Mouse (Mus musculus) megakaryocyte, adult 5-6 weeks (primary cell): ENCODE results near the gene Erfe. TPM values are rescaled to one million over a fixed set of nuclear protein-coding genes. Genes with fewer than 3 reads are reported as not detected.

ENCODE experiments used
- ATAC-seq: 2 replicates; pipeline ENCODE4 v1.8.0; 2016; ENCODE audit warnings: mild to moderate bottlenecking, inconsistent platforms; ENCODE audit not compliant: poor library complexity, severe bottlenecking
- total RNA-seq, 2 experiments: library from RNA; stranded (forward) in 1 of 2; stranded (reverse) in 1 of 2; fragments of 153-499, 151-499 nt in 1 of 2; fragments of 221-1000, 200-1000 nt in 1 of 2; gene quantifications; 2 replicates each; pipeline versions ENCODE4 v1.2.3 to v1.2.4; 2015 to 2017

The Erfe gene
- total RNA-seq, 2 experiments from 2014 or later, result 0.07 TPM; not detected in 1

- ATAC-seq, result no peak
Measured at GRCm38 (mm10) chr1:91420601-91421065, 54.4 kb downstream of the Erfe start.

Other genes starting within 250 kb of the Erfe start
- 4.9 and 8.7 TPM in 2 replicates for gene Rbm44, start 221.3 kb upstream of the Erfe start, total RNA-seq (2015)
- gene Rbm44, start 221.3 kb upstream of the Erfe start, total RNA-seq (2017), result 4.0 and 10.6 TPM in 2 replicates
- gene Ramp1, start 186.6 kb upstream of the Erfe start, total RNA-seq (2015), result 71.1 and 79.5 TPM in 2 replicates
- 75.2 and 81.4 TPM in 2 replicates for gene Ramp1, start 186.6 kb upstream of the Erfe start, total RNA-seq (2017)
- 94.5 and 117 TPM in 2 replicates for gene Ube2f, start 116.1 kb upstream of the Erfe start, total RNA-seq (2015)
- gene Ube2f, start 116.1 kb upstream of the Erfe start, total RNA-seq (2017), result 59.1 and 63.1 TPM in 2 replicates
- gene Scly, start 68.1 kb upstream of the Erfe start, total RNA-seq (2015), result 10.9 and 12.9 TPM in 2 replicates
- gene Scly, start 68.1 kb upstream of the Erfe start, total RNA-seq (2017), result 15.3 and 16.8 TPM in 2 replicates
- gene Espnl, start 44.4 kb upstream of the Erfe start, total RNA-seq (2015), result not detected in 2 replicates
- not detected in 2 replicates for gene Espnl, start 44.4 kb upstream of the Erfe start, total RNA-seq (2017)
- not detected in 2 replicates for gene Klhl30, start 15.4 kb upstream of the Erfe start, total RNA-seq (2015)
- 0.11 TPM in 1 of 2 replicates, not detected in the other for gene Klhl30, start 15.4 kb upstream of the Erfe start, total RNA-seq (2017)
- 67.5 and 71.0 TPM in 2 replicates for gene Ilkap, start 32.4 kb downstream of the Erfe start, total RNA-seq (2015)
- gene Ilkap, start 32.4 kb downstream of the Erfe start, total RNA-seq (2017), result 90.9 and 102 TPM in 2 replicates
- 31.4 and 37.5 TPM in 2 replicates for gene Hes6, start 47.6 kb downstream of the Erfe start, total RNA-seq (2015)
- gene Hes6, start 47.6 kb downstream of the Erfe start, total RNA-seq (2017), result 29.1 and 30.8 TPM in 2 replicates
- gene Per2, start 92.9 kb downstream of the Erfe start, total RNA-seq (2015), result 1.9 and 3.0 TPM in 2 replicates
- gene Per2, start 92.9 kb downstream of the Erfe start, total RNA-seq (2017), result 1.9 and 2.0 TPM in 2 replicates
- gene Traf3ip1, start 128.2 kb downstream of the Erfe start, total RNA-seq (2015), result 1.8 and 2.5 TPM in 2 replicates
- 2.4 and 2.9 TPM in 2 replicates for gene Traf3ip1, start 128.2 kb downstream of the Erfe start, total RNA-seq (2017)
- 3.7 and 4.1 TPM in 2 replicates for gene Asb1, start 174.1 kb downstream of the Erfe start, total RNA-seq (2015)
- 5.9 and 11.7 TPM in 2 replicates for gene Asb1, start 174.1 kb downstream of the Erfe start, total RNA-seq (2017)